Mouse (Mus musculus) bone marrow, adult 2 months (tissue): ENCODE data around the gene Dhrs11.

Experiments used
- CTCF ChIP-seq: fragments of 200-500 bp; IDR thresholded peaks from 2 replicates; pipeline ENCODE4 v1.5.1; 2011; ENCODE audit warnings: low read length, control low read depth; ENCODE audit not compliant: control insufficient read depth, insufficient read depth
- POLR2A ChIP-seq: fragments of 200-500 bp; IDR thresholded peaks from 2 replicates; pipeline ENCODE4 v1.6.1; 2011; ENCODE audit warnings: low read depth, mild to moderate bottlenecking, control low read depth, low read length, borderline replicate concordance; ENCODE audit not compliant: control insufficient read depth

GRCm38 (mm10) chr11:84794496-84795113, 34.2 kb downstream of the Dhrs11 start:
- no peak for TF ChIP-seq POLR2A
- TF ChIP-seq CTCF: peak; percentile 87
